Mouse (Mus musculus): ENCODE measurements around the gene Aoc1.

Aoc1 gene

DNA sequence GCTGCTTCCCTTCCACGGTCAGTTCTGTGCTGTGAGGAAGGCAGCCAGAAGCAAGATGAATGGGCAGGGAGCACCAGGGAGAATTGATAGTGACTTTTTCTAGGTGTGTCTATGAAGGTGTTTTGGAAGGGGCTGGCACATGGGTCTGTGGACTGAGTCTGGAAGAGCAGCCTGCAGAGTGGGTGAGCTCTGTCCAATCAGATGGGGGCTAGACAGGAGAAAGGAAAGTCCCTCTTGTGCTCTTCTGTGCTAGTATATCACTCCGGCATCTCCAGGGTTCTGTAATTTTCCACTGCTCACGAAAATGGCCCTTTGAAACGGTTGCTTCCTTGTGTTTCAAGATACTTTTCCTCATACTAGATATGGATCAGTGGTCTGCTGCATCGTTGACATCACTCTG is at the start of gene Aoc1:
Aoc1 (plus strand) TSS at position 301 of the 400 bp plus-strand sequence.
- no peak for DNase-seq

DNA sequence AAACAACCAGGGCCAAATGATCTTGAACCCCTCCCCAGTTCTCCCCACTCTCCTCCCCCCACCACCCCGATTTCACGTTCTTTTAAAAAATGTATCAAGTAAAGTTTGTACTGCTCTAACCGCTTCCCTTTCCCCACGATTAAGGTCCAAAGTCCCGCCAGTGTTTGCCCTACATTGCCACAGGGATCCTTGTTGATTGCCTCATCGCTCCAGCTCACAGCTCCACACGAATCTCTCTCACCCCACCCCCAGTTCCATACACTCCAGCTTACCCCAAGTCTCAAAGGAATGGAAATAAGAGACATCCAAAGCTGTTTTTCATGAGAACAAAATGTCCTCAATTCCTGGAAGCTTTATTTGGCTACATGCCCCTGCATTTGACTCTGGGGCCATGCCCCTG is 47.7 kb upstream of the Aoc1 start:
- DNase-seq, result no peak

- no peak for DNase-seq
Observed at GRCm38 (mm10) chr6:48828976-48829375, 43.7 kb upstream of the Aoc1 start.

GRCm38 (mm10) chr6:48829651-48830050 is 43.0 kb upstream of the Aoc1 start:
- no peak for DNase-seq

GRCm38 (mm10) chr6:48830241-48830640 is 42.5 kb upstream of the Aoc1 start:
- DNase-seq, result no peak

DNA sequence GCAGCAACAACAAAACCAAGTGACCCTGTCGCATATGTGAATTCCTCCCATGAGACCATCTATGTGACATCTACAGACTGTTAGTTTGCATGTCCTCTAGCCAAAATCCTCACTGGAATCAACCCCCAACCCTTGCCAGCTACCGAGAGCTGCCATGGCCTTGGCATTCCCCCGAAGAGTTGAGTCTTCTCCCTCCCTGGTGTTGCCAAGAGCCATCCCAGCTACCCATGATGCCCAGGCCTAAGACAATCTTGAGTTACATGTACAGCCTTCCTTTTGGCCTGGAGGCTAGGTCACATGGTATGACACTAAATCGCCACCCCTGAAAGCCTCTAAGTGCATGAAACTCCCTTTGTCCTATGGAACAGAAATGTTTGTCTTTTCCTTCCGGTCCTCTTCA is 41.6 kb upstream of the Aoc1 start:
- DNase-seq, result no peak

GRCm38 (mm10) chr6:48832426-48832825 is 40.3 kb upstream of the Aoc1 start:
- no peak for DNase-seq

GRCm38 (mm10) chr6:48833515-48833914 is 39.2 kb upstream of the Aoc1 start:
- DNase-seq, result no peak

DNA sequence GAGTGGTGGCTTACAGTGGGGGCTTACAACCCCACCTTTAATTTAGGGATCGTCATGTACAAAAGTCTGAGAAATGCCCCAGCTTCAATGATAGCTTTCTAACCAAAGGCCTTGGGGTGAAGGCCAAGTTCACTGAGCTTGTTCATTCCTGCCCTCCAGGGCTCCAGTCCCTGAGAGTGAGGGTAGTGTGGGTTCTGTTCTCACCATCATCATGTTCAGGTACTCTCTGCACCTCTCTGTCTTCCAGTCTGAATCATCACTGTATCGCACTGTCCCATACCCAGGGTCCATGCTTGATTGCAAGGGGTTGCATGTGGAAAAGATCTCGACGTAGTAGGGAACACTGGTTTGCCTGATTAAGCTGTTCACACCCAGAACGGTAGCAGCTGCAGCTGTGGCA is 37.5 kb upstream of the Aoc1 start:
- no peak for DNase-seq

DNA sequence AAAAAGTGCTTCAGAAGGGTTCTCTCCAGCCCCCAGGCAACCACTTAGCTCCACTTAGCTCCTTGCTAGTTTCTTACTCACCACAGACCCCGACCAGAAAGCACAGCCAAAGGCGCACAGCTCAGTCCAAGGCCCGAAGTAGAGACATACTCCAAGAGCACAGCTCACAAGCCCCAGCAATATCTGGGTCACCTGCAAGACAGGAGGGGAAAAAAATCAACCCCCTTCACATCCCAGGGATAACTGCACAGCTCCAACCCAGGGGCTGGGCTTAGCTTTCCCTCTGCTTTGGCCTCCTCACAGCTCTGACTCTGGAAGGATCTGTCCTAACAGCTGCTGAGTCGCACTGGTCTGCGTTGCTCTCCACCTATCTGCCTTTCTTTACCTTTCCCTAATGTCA is 36.5 kb upstream of the Aoc1 start:
- no peak for DNase-seq

GRCm38 (mm10) chr6:48837516-48837915 is 35.2 kb upstream of the Aoc1 start:
- DNase-seq, result no peak

- no peak for DNase-seq
Observed at GRCm38 (mm10) chr6:48838321-48839080, 34.2 kb upstream of the Aoc1 start.

GRCm38 (mm10) chr6:48840371-48840969 is 32.2 kb upstream of the Aoc1 start, which contains the start of gene Tmem176a:
TSS of gene Tmem176a (plus strand) at chr6:48840919.
- no peak for DNase-seq

DNA sequence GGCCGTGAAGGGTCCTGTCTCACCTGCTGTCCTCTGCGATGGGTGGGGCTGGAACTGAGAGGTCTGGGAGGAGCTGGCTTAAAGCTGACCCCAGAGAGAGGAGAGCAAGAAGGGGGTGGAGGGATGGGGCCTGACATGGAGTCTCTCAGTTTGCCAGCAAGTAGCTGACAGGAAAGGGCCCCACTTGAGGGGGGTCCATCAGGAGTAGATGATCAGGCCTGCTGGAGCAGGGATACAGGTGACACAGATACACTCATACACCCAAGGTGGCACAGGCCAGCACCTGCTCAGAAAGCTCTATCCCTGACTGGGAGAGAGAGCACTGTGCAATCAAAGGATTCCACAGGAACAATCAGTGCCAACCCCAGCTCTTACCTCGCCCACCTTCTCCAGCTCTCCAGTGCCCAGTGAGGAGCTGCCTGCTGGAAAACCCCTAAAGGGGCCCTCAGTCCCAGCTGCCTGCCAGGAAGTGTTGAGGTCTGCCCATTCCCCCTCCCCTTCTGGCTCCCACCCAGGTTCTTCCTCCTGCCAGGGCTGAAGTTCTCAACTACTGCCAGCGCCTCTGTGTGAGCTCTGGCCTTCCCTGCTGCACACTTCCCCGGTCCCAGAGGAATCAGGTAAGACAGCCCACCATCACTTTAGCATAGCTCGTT is 31.6 kb upstream of the Aoc1 start, which contains the start of gene Tmem176b:
Tmem176b (minus strand) TSS at position 524 of the 653 bp plus-strand sequence.
- peak; percentile 48 to 60 for DNase-seq

DNA sequence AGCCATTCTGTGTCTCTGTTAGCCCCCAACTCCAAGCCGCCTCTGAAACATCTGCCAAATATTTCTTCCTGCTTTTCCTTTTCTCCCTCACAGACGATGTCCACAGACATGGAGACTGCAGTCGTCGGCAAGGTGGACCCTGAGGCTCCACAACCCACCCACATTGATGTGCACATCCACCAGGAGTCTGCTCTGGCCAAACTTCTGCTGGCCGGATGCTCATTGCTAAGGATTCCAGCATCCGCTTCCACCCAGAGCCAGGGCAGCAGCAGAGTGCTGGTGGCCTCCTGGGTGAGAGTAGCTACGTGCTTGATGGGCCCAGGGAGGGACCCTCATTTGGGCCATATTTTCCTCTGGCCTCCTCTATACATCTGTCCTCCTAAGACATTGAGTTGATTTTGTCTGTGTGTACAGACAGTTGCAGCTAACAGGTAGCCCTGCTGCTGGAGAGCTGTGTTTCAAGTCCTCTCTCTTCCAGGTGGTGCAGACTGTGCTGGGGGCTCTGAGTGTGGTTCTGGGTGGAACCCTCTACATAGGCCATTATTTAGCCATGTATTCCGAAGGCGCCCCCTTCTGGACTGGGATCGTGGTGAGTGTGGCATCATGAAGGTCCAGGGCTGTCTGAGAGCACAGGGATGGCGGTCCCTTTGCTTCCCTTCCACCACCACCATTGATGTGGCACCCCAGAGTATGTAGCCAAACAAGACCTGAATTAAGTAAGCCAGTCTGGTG is 30.4 kb upstream of the Aoc1 start:
- DNase-seq, result peak in 1 of 2 experiments; percentile 52

GRCm38 (mm10) chr6:48845086-48845485 is 27.6 kb upstream of the Aoc1 start:
- no peak for DNase-seq

DNA sequence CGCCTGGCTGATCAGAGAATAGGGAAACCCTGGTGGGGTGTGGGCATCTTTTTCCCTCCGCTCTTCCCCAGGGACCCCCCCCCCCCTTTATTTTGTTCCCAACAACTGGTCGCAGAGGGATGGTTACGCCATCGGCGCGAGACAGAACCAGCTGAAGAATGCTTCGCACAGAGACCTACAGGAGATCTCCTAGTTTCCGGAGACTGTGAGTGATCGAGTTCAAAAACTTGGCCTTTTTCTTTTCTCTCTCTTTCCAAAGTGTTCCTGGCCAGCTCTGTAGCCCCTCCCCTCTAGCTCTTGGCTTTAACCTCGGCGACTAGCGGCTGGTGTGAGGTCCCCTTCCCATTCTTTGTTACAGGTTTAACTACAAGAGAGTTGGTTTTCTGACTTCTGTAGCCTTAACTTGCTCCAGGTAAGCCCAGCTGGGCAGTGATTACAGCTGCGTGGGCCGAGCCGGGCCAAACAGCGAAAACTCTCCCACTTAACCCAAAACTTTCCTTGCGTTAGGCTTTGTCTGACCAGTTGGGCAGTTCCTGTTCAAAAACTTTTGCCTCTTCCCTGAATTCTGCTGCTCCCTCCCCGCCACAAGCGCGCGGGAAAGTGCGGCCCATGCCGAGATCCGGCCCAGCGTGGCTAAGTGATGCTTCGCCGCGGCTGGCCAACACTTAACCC is 20.7 kb upstream of the Aoc1 start:
- DNase-seq, result no peak

- no peak for DNase-seq
Observed at GRCm38 (mm10) chr6:48854155-48854554, 18.5 kb upstream of the Aoc1 start.

- no peak for DNase-seq
Observed at GRCm38 (mm10) chr6:48857613-48858302, 14.9 kb upstream of the Aoc1 start.

GRCm38 (mm10) chr6:48860130-48860815 is 12.4 kb upstream of the Aoc1 start:
- DNase-seq, result peak in 1 of 2 experiments; percentile 45

DNA sequence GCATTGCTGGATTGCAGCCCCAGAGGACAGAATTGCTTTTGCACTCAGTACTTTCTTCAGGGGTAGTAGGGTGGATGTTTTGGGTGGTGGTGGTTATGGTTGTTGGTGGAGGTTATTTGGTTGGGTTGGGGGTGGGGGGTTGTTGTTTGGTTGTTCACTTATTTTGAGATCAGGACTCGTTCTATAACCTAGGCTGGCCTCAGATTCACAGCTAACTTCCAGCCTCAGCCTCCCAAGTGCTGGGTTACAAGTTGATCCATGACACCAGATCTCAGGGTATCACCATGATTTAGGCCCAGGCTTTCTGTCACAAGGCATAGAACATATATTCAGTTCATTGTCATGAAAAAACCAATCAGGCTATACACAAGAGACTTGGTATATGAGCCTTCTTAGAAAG is 11.8 kb upstream of the Aoc1 start:
- no peak for DNase-seq
